Mouse (Mus musculus) G1E (cell line): ENCODE results near the gene D330020A13Rik.

Experiments used
- CTCF ChIP-seq: IDR thresholded peaks from 2 replicates; pipeline ENCODE4 v1.5.1; 2012; ENCODE audit warnings: low read depth, low read length, inconsistent platforms, mixed read lengths
- POLR2AphosphoS5 ChIP-seq: IDR thresholded peaks from 2 replicates; pipeline ENCODE4 v1.6.1; 2012; ENCODE audit warnings: low read depth, low read length, inconsistent platforms; ENCODE audit not compliant: insufficient replicate concordance

DNA sequence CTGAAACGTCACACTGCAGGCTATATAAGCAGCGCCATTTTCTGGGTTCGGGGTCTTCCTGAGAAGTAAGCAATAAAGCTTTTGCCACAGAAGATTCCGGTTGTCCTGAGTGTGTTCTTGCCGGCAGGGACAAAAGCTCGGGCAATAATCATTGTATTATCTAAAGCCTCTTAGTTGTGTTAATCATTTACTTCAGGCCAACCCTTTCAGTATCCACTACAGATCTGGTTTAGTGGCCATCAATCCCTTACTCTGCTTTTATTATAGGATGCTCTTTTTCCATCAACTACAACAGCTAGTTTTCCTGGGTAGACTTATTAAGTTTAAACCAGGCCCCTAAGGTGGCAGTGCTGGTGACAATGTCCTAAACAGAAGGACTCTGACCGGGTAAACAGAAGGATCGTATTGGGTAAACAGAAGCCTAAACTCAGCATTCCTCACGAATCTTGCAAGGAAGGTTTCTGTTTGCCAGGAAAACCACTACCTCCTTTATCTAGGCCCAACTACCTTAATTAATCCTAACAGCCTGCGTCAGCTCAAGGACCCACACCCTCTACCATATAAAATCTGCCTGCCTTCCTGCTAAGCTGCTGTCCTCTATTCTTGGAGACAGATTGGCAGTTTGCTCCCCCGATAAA, 24.3 kb downstream of the D330020A13Rik start:
- TF ChIP-seq CTCF, result no peak
- TF ChIP-seq POLR2AphosphoS5, result no peak
